Mouse (Mus musculus) lung, embryonic 16.5 days (tissue): ENCODE data around the gene Olfr92. TPM values are rescaled to one million over a fixed set of nuclear protein-coding genes. Genes with fewer than 3 reads are reported as not detected.

Source experiments
- ATAC-seq: fragments of 200-750 bp; cut with Nextera tagmentation; 2 replicates; pipeline ENCODE4 v1.8.0; 2017; ENCODE audit warnings: low read depth, mild to moderate bottlenecking, moderate library complexity
- H3K27ac ChIP-seq: fragments of 300-500 bp; sonication (generic); 2 replicates; pipeline ENCODE4 v1.5.1; 2014; ENCODE audit warnings: mild to moderate bottlenecking, control low read depth, low read length
- H3K27me3 ChIP-seq: fragments of 300-500 bp; sonication (generic); 2 replicates; pipeline ENCODE4 v1.6.1; 2014; ENCODE audit warnings: low read depth, low read length, mixed read lengths; ENCODE audit not compliant: control insufficient read depth, insufficient read depth
- H3K36me3 ChIP-seq: fragments of 300-500 bp; sonication (generic); 2 replicates; pipeline ENCODE4 v1.6.1; 2014; ENCODE audit warnings: low read length; ENCODE audit not compliant: control insufficient read depth, insufficient read depth
- H3K4me1 ChIP-seq: fragments of 300-500 bp; sonication (generic); replicated peaks from 2 replicates; pipeline ENCODE4 v1.6.1; 2014; ENCODE audit warnings: low read length, mixed read lengths; ENCODE audit not compliant: control insufficient read depth, insufficient read depth
- H3K4me2 ChIP-seq: fragments of 300-500 bp; sonication (generic); 2 replicates; pipeline ENCODE4 v1.6.1; 2014; ENCODE audit warnings: low read depth, low read length, control low read depth
- H3K4me3 ChIP-seq: fragments of 300-500 bp; sonication (generic); 2 replicates; pipeline ENCODE4 v1.5.1; 2014; ENCODE audit warnings: mild to moderate bottlenecking, low read length, control low read depth
- H3K9ac ChIP-seq: fragments of 300-500 bp; sonication (generic); 2 replicates; pipeline ENCODE4 v1.6.1; 2014; ENCODE audit warnings: low read length, control low read depth
- H3K9me3 ChIP-seq: fragments of 300-500 bp; sonication (generic); 2 replicates; pipeline ENCODE4 v1.6.1; 2016; ENCODE audit warnings: low read length; ENCODE audit not compliant: control insufficient read depth
- WGBS: fragments of 180-500 bp; shearing (Covaris S2); extraction: QIAGEN DNeasy Blood & Tissue Kit; methylation state at CpG from one replicate; pipeline ENCODE4 v1.1.7; 2014; 5-methylcytosine and 5-hydroxymethylcytosine counted together
- polyA plus RNA-seq: library from polyadenylated mRNA; unstranded; fragments of >200 nt; fragmentation: Nextera tagmentation; extraction: Ambion mirVana; gene quantifications from 2 replicates; pipeline ENCODE4 v1.2.1, GENCODE M21; 2015

Gene Olfr92
- polyA plus RNA-seq, 1 experiment from 2014 or later, result not detected

DNA sequence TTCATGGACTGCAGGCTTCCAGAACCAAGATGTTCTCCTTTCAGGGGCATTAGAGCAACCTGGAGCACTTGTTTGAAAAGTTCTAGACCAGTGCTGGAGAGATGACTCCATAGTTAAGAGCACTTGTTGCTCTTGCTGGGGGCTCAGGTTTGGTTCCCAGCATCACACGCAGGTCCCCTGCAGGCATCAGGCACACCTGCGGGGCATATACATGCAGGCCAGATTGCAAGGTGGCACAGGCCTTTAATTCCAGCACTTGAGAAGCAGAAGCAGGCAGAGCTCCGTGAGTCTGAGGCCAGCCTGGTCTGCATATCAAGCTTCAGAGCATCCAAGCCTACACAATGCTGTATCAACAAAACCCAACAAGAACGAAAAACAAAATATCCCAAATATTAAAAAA lies 38.2 kb downstream of the Olfr92 start:
- H3K9ac ChIP-seq, result no peak overlapping the region
- H3K4me1 ChIP-seq, result peaks cover 2% of the 10 kb centered on the region; the same call in 1 of the 2 replicates

DNA sequence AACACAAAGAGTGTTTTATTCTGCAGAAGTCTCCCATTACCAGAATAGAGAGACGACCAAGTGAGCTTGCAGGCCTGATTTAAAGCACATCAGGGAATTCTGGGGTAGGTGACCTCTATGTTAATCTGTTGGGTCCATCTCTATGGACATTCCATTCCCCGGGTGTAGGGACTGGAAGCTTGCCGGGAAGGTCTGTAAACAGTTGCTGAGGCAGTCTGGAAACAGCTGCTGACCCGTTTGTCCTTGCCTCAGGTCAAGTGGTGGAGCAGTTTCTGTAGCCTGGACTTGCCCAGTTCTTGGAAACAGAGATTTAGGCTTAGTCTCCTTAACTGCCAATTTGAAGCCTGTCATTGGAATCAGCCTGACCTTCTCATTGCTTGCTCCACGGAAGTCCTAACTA lies 39.8 kb downstream of the Olfr92 start:
- no peak overlapping the region for H3K4me2 ChIP-seq
- peaks cover 2% of the 10 kb centered on the region; the same call in 1 of the 2 replicates for H3K4me1 ChIP-seq
- WGBS, result 8% methylated on average over 5 of the region's 5 CpGs
- no peak overlapping the region for H3K27ac ChIP-seq
- ATAC-seq, result no peak
- no peaks in the 10 kb centered on the region for H3K9me3 ChIP-seq
- no peak overlapping the region for H3K9ac ChIP-seq
- H3K36me3 ChIP-seq, result no peaks in the 10 kb centered on the region
- H3K4me3 ChIP-seq, result no peak overlapping the region
- H3K27me3 ChIP-seq, result no peaks in the 10 kb centered on the region

More for the DNA sequence above, 38.2 kb downstream of the Olfr92 start:
- no peaks in the 10 kb centered on the region for H3K36me3 ChIP-seq
- no peak overlapping the region for H3K4me3 ChIP-seq
- no peak overlapping the region for H3K27ac ChIP-seq
- no peaks in the 10 kb centered on the region for H3K27me3 ChIP-seq
- no peak overlapping the region for H3K4me2 ChIP-seq
- WGBS, result 88% methylated on average over 4 of the region's 4 CpGs
- ATAC-seq, result no peak
- no peaks in the 10 kb centered on the region for H3K9me3 ChIP-seq

DNA sequence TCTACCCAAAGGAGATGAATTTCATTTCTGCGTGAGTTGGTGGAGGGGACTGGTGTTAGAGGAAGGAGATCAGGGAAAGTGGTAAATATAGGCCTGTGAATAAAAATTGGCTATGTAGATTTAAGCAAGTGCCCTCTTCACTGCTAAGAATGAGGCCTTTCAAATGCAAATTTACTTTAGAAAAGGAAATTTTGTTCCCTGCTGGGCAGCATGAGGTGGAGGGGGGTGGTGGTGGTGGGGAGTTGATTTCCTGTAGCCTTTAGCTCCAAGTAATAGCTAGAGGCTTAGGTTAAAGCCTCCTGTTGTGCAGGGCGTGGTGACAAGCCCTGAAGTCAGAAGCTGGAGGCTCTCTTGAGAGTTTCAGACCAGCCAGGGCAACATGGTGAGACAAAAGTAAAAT lies 40.9 kb downstream of the Olfr92 start:
- Histone ChIP-seq H3K27ac (no peak overlapping the region), H3K4me2 (no peak overlapping the region), H3K36me3 (no peaks in the 10 kb centered on the region), H3K9me3 (no peaks in the 10 kb centered on the region), H3K4me1 (peaks cover 2% of the 10 kb centered on the region; the same call in 1 of the 2 replicates), H3K9ac (no peak overlapping the region), H3K27me3 (no peaks in the 10 kb centered on the region), H3K4me3 (no peak overlapping the region)
- 40% methylated on average over 2 of the region's 2 CpGs for WGBS
- no peak for ATAC-seq

GRCm38 (mm10) chr17:37078193-37078592 lies 41.7 kb downstream of the Olfr92 start:
- no peaks in the 10 kb centered on the region for H3K9me3 ChIP-seq

DNA sequence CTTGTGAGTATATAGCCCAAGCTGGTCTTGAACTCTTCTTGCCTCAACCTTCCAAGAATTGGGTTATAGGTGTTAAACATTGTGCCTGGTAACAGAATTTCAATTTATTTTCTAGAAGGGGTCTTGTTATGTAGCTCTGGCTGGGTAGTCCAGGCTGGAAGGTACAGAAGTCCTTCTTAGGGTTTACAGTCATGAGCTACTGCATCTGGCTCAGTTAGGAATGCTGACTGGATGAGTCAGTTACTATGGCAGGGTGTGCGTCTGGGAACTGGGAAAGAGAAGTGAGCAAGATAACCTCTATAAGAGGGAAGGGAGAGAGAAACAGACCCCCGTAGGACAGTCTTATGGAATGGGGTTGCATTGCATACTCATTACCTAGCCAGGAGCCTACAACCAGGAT lies 44.1 kb downstream of the Olfr92 start:
- no peaks in the 10 kb centered on the region for H3K27me3 ChIP-seq
- no peaks in the 10 kb centered on the region for H3K4me1 ChIP-seq
- H3K27ac ChIP-seq, result no peak overlapping the region
- H3K4me2 ChIP-seq, result no peak overlapping the region
- H3K9me3 ChIP-seq, result no peaks in the 10 kb centered on the region
- peaks cover 13% of the 10 kb centered on the region; the same call in 1 of the 2 replicates for H3K36me3 ChIP-seq
- no peak overlapping the region for H3K4me3 ChIP-seq
- WGBS, result 85% methylated on average over 2 of the region's 2 CpGs
- H3K9ac ChIP-seq, result no peak overlapping the region
- ATAC-seq, result no peak

More at GRCm38 (mm10) chr17:37078193-37078592, 41.7 kb downstream of the Olfr92 start:
- ATAC-seq, result no peak
- no peak overlapping the region for H3K27ac ChIP-seq
- no peak overlapping the region for H3K4me3 ChIP-seq
- H3K36me3 ChIP-seq, result no peaks in the 10 kb centered on the region; the same call in 1 of the 2 replicates
- no peaks in the 10 kb centered on the region for H3K27me3 ChIP-seq
- 27% methylated on average over 1 of the region's 1 CpGs for WGBS
- no peak overlapping the region for H3K4me2 ChIP-seq
- peaks cover 2% of the 10 kb centered on the region; the same call in 1 of the 2 replicates for H3K4me1 ChIP-seq
- no peak overlapping the region for H3K9ac ChIP-seq

DNA sequence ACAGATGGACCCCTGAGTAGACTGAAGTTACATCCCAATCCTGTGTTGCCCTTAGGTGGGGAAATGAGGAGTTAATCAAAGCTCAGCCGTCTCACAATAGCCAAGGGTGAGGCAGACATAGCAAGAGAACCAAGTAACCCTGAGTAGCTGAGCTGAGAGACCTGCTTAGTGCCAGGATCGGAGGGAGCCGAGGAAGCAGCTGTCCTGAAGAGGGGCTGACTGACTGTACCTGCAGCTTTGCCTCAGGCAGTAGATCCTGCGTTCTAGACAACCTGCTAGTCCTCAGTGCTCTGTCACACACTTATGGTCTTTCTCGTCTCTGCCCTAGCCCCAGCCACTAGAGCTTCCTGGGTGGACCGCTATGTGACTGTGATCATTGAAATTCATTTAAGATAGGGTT lies 44.7 kb downstream of the Olfr92 start:
- no peak overlapping the region for H3K4me2 ChIP-seq
- no peak for ATAC-seq
- H3K36me3 ChIP-seq, result peaks cover 15% of the 10 kb centered on the region; the same call in 1 of the 2 replicates
- H3K9me3 ChIP-seq, result no peaks in the 10 kb centered on the region
- H3K27me3 ChIP-seq, result no peaks in the 10 kb centered on the region
- no peaks in the 10 kb centered on the region for H3K4me1 ChIP-seq
- no peak overlapping the region for H3K27ac ChIP-seq
- H3K4me3 ChIP-seq, result no peak overlapping the region
- no peak overlapping the region for H3K9ac ChIP-seq
- 85% methylated on average over 6 of the region's 6 CpGs for WGBS

DNA sequence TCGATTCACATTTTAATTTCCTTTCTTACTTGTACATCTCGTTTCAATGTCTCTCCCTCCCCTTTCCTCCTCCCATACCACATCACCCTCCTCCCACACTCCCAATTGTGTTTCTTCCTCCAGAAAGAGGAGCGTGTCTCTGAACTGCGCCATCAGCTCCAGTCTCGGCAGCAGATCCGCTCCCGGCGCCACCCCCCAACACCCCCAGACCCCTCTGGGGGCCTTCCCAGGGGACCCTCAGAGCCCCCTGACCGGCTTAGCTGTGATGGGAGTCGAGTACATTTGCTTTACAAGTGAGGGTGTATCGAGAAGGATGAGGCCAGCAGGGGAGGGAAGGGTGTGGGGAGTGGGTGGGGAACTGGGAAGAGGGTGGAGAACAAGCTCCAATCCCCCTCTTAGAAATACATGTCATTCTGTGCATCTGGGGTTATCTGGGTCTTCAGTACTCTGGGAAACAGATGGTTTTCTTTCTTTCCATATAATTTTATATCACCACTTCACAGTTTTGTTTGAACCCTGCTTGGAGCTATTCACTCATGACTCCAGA lies 47.1 kb downstream of the Olfr92 start:
- no peak overlapping the region for H3K4me2 ChIP-seq
- no peaks in the 10 kb centered on the region for H3K27me3 ChIP-seq
- no peaks in the 10 kb centered on the region for H3K4me1 ChIP-seq
- 72% methylated on average over 11 of the region's 11 CpGs for WGBS
- peaks cover 25% of the 10 kb centered on the region for H3K36me3 ChIP-seq
- H3K9ac ChIP-seq, result no peak overlapping the region
- H3K4me3 ChIP-seq, result no peak overlapping the region
- ATAC-seq, result no peak
- no peaks in the 10 kb centered on the region for H3K9me3 ChIP-seq
- no peak overlapping the region for H3K27ac ChIP-seq

GRCm38 (mm10) chr17:37072080-37072729 lies 47.7 kb downstream of the Olfr92 start:
- no peak overlapping the region for H3K4me2 ChIP-seq
- no peak overlapping the region for H3K4me3 ChIP-seq
- no peak overlapping the region for H3K27ac ChIP-seq
- H3K4me1 ChIP-seq, result no peaks in the 10 kb centered on the region
- ATAC-seq, result no peak
- no peak overlapping the region for H3K9ac ChIP-seq
- no peaks in the 10 kb centered on the region for H3K9me3 ChIP-seq
- 87% methylated on average over 12 of the region's 12 CpGs for WGBS
- peaks cover 31% of the 10 kb centered on the region for H3K36me3 ChIP-seq
- no peaks in the 10 kb centered on the region for H3K27me3 ChIP-seq

- Histone ChIP-seq H3K9me3 (no peaks in the 10 kb centered on the region), H3K4me3 (no peak overlapping the region), H3K27ac (no peak overlapping the region), H3K27me3 (no peaks in the 10 kb centered on the region), H3K9ac (no peak overlapping the region), H3K36me3 (peaks cover 42% of the 10 kb centered on the region), H3K4me2 (no peak overlapping the region), H3K4me1 (no peaks in the 10 kb centered on the region)
- WGBS, result 90% methylated on average over 8 of the region's 8 CpGs
- no peak for ATAC-seq
These were observed 49.8 kb downstream of the Olfr92 start for GRCm38 (mm10) chr17:37070121-37070520.
